Mouse (Mus musculus): Measurements from ENCODE around the gene Eif3f. TPM values are rescaled to one million over a fixed set of nuclear protein-coding genes. Genes with fewer than 3 reads are reported as not detected.

Eif3f gene
- polyA plus RNA-seq, 1 experiment = 161 TPM

DNA sequence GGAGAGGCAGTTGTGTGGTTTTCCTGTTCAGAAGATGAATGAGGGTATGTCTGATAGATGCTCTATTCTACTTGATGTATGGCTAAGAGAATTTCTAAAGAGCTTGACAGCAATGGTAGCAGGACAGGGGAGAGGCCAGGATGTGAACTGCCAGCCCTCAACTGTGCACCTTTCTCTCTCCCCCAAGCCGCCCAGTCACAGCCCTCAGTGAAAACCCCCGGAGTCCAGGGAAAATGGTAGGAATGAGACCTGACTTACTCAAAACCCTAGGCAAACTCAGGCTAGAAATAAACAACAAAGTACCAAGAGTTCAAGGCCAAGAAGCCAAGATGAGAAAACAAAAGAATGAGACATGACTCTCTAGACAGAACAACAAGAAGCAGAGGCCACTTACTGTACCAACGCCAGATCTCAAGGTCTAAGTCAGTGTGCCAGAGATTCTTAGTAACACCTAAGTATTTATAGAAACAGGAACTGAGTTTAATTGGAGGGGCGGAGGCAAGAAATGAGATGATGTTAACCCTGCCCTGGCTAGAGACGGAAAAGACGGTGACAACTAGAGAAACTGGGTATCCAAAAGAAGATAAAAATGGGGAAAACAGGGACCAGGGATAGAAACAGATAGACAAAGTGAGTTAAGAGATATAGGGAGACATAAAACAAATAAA, 4.4 kb upstream of the Eif3f start, which contains the start of gene Nlrp10:
Gene Nlrp10, minus strand, starts transcription at position 453 of the 668 bp plus-strand sequence.
- Histone ChIP-seq H3K4me1 (replicated peaks; ENCODE audit: control insufficient read depth, insufficient read depth, low read length) (peaks cover 2% of the 10 kb centered on the region), H3K4me3 (ENCODE audit: control insufficient read depth, insufficient read depth, low read length) (no peak within 1 kb of the TSS), H3K27me3 (ENCODE audit: control insufficient read depth, insufficient read depth, low read length) (no peaks in the 10 kb centered on the region), H3K27ac (ENCODE audit: control insufficient read depth, insufficient read depth, low read length) (no peak within 1 kb of the TSS), H3K36me3 (ENCODE audit: control insufficient read depth, insufficient read depth, low read length) (no peaks in the 10 kb centered on the region)
- DNase-seq = no peak
- 13% methylated on average over 6 of the region's 6 CpGs for WGBS
- TF ChIP-seq POLR2A (IDR thresholded peaks at IDR 0.05; ENCODE audit: control insufficient read depth, extremely low read depth, insufficient read depth, low read length, poor library complexity) (no peak), CTCF (IDR thresholded peaks at IDR 0.05; ENCODE audit: borderline replicate concordance, control insufficient read depth, extremely low read depth, insufficient read depth, low read length, poor library complexity) (no peak)

DNA sequence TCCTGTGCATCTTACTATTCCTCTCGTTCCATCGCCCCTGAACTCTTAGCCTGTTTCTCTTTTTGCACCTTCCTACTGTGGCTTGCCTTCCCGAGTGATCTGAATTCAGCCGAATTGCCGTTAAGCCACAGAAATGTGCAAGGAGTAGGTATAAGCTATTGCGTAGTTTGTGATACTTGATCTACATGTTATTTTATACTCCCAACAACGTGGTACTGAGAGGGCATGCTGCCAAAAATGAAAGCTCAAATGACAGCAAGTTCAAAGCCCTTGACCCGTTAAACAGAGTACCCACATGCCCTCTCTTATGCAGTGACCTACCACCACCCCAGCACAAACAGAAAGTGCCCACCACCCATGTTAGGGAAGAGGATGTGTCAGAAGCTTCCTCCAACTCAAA, 619 bp downstream of the Eif3f start:
- 2% methylated on average over 8 of the region's 8 CpGs for WGBS
- no peak overlapping the region for H3K27ac ChIP-seq (ENCODE audit: control insufficient read depth, insufficient read depth, low read length)
- peaks cover 11% of the 10 kb centered on the region for H3K4me1 ChIP-seq (replicated peaks; ENCODE audit: control insufficient read depth, insufficient read depth, low read length)
- peak overlapping the region; percentile 100 for H3K4me3 ChIP-seq (ENCODE audit: control insufficient read depth, insufficient read depth, low read length)
- H3K27me3 ChIP-seq (ENCODE audit: control insufficient read depth, insufficient read depth, low read length) = no peaks in the 10 kb centered on the region
- no peak for DNase-seq
- no peak for TF ChIP-seq POLR2A (IDR thresholded peaks at IDR 0.05; ENCODE audit: control insufficient read depth, extremely low read depth, insufficient read depth, low read length, poor library complexity)
- TF ChIP-seq CTCF (IDR thresholded peaks at IDR 0.05; ENCODE audit: borderline replicate concordance, control insufficient read depth, extremely low read depth, insufficient read depth, low read length, poor library complexity) = no peak
- peaks cover 19% of the 10 kb centered on the region for H3K36me3 ChIP-seq (ENCODE audit: control insufficient read depth, insufficient read depth, low read length)

DNA sequence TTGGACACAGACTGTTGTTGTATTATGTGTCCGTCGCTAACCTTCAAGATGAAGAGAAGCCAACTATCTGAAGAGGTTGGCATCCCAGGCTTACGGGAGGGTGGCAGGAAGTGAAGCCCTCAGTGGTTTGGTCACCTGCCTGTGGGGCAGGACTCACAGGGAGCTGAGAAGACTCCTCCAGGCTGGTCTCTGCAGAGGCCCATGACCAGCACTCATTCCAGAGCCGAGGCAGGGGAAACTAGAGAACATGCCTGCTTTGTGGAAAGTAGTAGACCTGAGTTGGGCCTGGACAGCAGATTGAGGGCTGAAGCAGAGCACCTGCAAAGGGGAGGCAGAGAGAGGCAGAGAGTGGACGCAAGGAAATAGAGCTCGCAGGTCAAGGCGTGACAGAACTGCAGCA, 1.2 kb downstream of the Eif3f start:
- peaks cover 25% of the 10 kb centered on the region for H3K36me3 ChIP-seq (ENCODE audit: control insufficient read depth, insufficient read depth, low read length)
- H3K27ac ChIP-seq (ENCODE audit: control insufficient read depth, insufficient read depth, low read length) = no peak overlapping the region
- WGBS = 72% methylated on average over 7 of the region's 7 CpGs
- H3K4me3 ChIP-seq (ENCODE audit: control insufficient read depth, insufficient read depth, low read length) = no peak overlapping the region
- H3K27me3 ChIP-seq (ENCODE audit: control insufficient read depth, insufficient read depth, low read length) = no peaks in the 10 kb centered on the region
- DNase-seq = no peak
- peaks cover 11% of the 10 kb centered on the region for H3K4me1 ChIP-seq (replicated peaks; ENCODE audit: control insufficient read depth, insufficient read depth, low read length)
- TF ChIP-seq POLR2A (IDR thresholded peaks at IDR 0.05; ENCODE audit: control insufficient read depth, extremely low read depth, insufficient read depth, low read length, poor library complexity) (no peak), CTCF (IDR thresholded peaks at IDR 0.05; ENCODE audit: borderline replicate concordance, control insufficient read depth, extremely low read depth, insufficient read depth, low read length, poor library complexity) (no peak)

DNA sequence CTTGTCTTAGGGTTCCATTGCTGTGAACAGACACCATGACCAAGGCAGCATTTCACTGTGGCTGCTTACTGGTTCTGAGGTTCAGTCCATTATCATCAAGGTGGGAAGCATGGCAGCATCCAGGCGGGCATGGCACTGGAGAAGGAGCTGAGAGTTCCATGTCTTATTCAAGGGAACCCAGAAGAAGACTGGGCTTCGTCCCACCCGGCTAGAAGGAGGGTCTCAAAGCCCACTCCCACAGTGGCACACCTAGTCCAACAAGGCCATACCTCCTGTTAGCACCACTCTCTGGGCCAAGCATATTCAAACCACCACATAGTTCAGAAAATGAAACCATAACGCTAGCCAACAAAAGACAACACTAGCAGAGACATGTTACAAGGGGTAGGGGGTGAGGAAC, 2.4 kb downstream of the Eif3f start:
- no peak for DNase-seq
- H3K36me3 ChIP-seq (ENCODE audit: control insufficient read depth, insufficient read depth, low read length) = peaks cover 37% of the 10 kb centered on the region
- H3K27me3 ChIP-seq (ENCODE audit: control insufficient read depth, insufficient read depth, low read length) = no peaks in the 10 kb centered on the region
- H3K27ac ChIP-seq (ENCODE audit: control insufficient read depth, insufficient read depth, low read length) = no peak overlapping the region
- no peak for TF ChIP-seq CTCF (IDR thresholded peaks at IDR 0.05; ENCODE audit: borderline replicate concordance, control insufficient read depth, extremely low read depth, insufficient read depth, low read length, poor library complexity)
- TF ChIP-seq POLR2A (IDR thresholded peaks at IDR 0.05; ENCODE audit: control insufficient read depth, extremely low read depth, insufficient read depth, low read length, poor library complexity) = no peak
- 100% methylated on average over 4 of the region's 4 CpGs for WGBS
- H3K4me3 ChIP-seq (ENCODE audit: control insufficient read depth, insufficient read depth, low read length) = no peak overlapping the region
- peaks cover 11% of the 10 kb centered on the region for H3K4me1 ChIP-seq (replicated peaks; ENCODE audit: control insufficient read depth, insufficient read depth, low read length)

DNA sequence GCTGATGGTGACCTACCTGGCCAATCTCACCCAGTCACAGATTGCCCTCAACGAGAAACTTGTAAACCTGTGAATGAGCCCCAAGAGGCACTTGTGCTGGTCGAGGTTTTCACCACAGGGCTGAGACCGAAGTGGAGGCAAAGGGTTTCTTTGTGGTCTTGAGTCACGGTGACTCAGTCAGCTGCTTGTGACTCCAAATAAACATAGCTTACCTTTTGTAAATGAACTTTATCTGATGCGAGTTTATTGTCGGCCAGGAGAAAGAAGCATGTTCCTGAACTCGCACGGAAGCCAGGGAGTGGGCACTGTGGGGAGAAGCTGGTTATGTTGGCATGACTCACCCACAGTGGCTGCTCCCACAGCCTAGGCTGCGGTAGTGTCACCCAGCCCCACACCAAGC, 7.2 kb downstream of the Eif3f start:
- no peaks in the 10 kb centered on the region for H3K4me1 ChIP-seq (replicated peaks; ENCODE audit: control insufficient read depth, insufficient read depth, low read length)
- WGBS = 92% methylated on average over 9 of the region's 9 CpGs
- no peak overlapping the region for H3K4me3 ChIP-seq (ENCODE audit: control insufficient read depth, insufficient read depth, low read length)
- H3K27ac ChIP-seq (ENCODE audit: control insufficient read depth, insufficient read depth, low read length) = no peak overlapping the region
- no peak for TF ChIP-seq CTCF (IDR thresholded peaks at IDR 0.05; ENCODE audit: borderline replicate concordance, control insufficient read depth, extremely low read depth, insufficient read depth, low read length, poor library complexity)
- no peak for TF ChIP-seq POLR2A (IDR thresholded peaks at IDR 0.05; ENCODE audit: control insufficient read depth, extremely low read depth, insufficient read depth, low read length, poor library complexity)
- no peaks in the 10 kb centered on the region for H3K27me3 ChIP-seq (ENCODE audit: control insufficient read depth, insufficient read depth, low read length)
- no peak for DNase-seq
- peaks cover 56% of the 10 kb centered on the region for H3K36me3 ChIP-seq (ENCODE audit: control insufficient read depth, insufficient read depth, low read length)

DNA sequence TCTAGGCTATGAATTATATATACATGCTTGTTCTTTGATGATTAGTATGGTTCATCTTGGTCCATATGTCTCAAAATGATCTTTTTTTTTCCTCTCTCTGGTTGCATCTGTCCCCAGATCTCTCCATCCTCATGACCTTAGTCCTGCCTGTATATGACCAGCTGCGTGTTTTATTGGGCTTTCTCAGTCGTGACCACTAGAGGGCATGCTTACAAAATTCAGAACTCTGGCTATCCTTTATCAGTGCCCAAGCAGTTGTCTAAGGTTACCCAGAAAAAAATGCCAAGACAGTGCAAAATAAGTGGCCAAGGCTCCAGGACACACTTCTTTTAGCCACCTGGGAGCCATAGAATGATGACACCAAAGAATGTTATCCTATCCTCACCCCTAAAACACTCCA, 9.8 kb downstream of the Eif3f start:
- Histone ChIP-seq H3K27me3 (ENCODE audit: control insufficient read depth, insufficient read depth, low read length) (no peaks in the 10 kb centered on the region), H3K36me3 (ENCODE audit: control insufficient read depth, insufficient read depth, low read length) (peaks cover 43% of the 10 kb centered on the region), H3K4me1 (replicated peaks; ENCODE audit: control insufficient read depth, insufficient read depth, low read length) (no peaks in the 10 kb centered on the region), H3K4me3 (ENCODE audit: control insufficient read depth, insufficient read depth, low read length) (no peak overlapping the region), H3K27ac (ENCODE audit: control insufficient read depth, insufficient read depth, low read length) (no peak overlapping the region)
- DNase-seq = peak; percentile 31
- TF ChIP-seq CTCF (IDR thresholded peaks at IDR 0.05; ENCODE audit: borderline replicate concordance, control insufficient read depth, extremely low read depth, insufficient read depth, low read length, poor library complexity) (no peak), POLR2A (IDR thresholded peaks at IDR 0.05; ENCODE audit: control insufficient read depth, extremely low read depth, insufficient read depth, low read length, poor library complexity) (no peak)
- WGBS = 15% methylated on average over 2 of the region's 2 CpGs

DNA sequence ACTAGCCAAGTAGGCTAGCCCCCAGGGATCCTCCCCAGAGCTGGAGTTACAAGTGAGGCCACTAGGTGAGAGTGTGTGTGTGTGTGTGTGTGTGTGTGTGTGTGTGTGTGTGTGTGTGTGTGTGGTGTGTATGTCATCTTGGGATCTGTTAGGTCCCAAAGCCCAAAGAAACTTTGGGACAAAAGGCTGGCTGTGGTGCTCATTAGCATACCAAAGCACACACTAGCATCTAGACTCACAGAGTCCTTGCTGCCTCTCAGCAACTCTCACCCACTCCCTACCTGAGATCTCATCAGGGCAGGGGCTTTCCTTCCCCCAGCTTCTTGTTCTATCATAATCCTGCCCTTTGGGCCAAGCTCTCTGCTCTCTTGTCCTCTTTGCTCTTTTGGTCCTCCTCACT, 14.4 kb downstream of the Eif3f start:
- Histone ChIP-seq H3K4me1 (replicated peaks; ENCODE audit: control insufficient read depth, insufficient read depth, low read length) (peaks cover 7% of the 10 kb centered on the region; the same call in 1 of the 2 replicates), H3K27ac (ENCODE audit: control insufficient read depth, insufficient read depth, low read length) (no peak overlapping the region), H3K4me3 (ENCODE audit: control insufficient read depth, insufficient read depth, low read length) (no peak overlapping the region), H3K27me3 (ENCODE audit: control insufficient read depth, insufficient read depth, low read length) (peaks cover 13% of the 10 kb centered on the region), H3K36me3 (ENCODE audit: control insufficient read depth, insufficient read depth, low read length) (peaks cover 6% of the 10 kb centered on the region)
- TF ChIP-seq CTCF (IDR thresholded peaks at IDR 0.05; ENCODE audit: borderline replicate concordance, control insufficient read depth, extremely low read depth, insufficient read depth, low read length, poor library complexity) = no peak
- TF ChIP-seq POLR2A (IDR thresholded peaks at IDR 0.05; ENCODE audit: control insufficient read depth, extremely low read depth, insufficient read depth, low read length, poor library complexity) = no peak
- no peak for DNase-seq

Data from thymus, adult 2 months (tissue).